In genomic region chr7:98176322-98177070, GRCm38 (mm10) we compare ENCODE assay signal across 8 mouse cellular contexts. TPM values are rescaled to one million over a fixed set of nuclear protein-coding genes. Genes with fewer than 3 reads are reported as not detected.
A peak's percentile ranks its signal among the peaks of the same experiment; 100 is the strongest.
DNase-seq lines count a peak whose midpoint lies in the region; ATAC-seq lines count a peak whose summit lies in the region.

No protein-coding gene starts in this region.

- DNase-seq in heart, adult 8-10 months (ENCODE audit: low spot score): no peak
- no peak for DNase-seq in yolk sac, embryonic 10.5 days (ENCODE audit: low spot score)
- no peak for DNase-seq in frontal cortex, adult 2 months (ENCODE audit: extremely low spot score in 1 of 2, low spot score in 1 of 2)

- no peaks in the 10 kb centered on the region for H3K27me3 ChIP-seq in heart, embryonic 15.5 days
- peaks cover 3% of the 10 kb centered on the region for H3K27me3 ChIP-seq in embryonic facial prominence, embryonic 13.5 days
- no peaks in the 10 kb centered on the region for H3K27me3 ChIP-seq in intestine, embryonic 15.5 days (replicated peaks)
- no peaks in the 10 kb centered on the region for H3K27me3 ChIP-seq in neural tube, embryonic 12.5 days (replicated peaks)

- H3K36me3 ChIP-seq in heart, embryonic 15.5 days: no peaks in the 10 kb centered on the region
- no peaks in the 10 kb centered on the region for H3K36me3 ChIP-seq in embryonic facial prominence, embryonic 13.5 days
- no peaks in the 10 kb centered on the region for H3K36me3 ChIP-seq in intestine, embryonic 15.5 days
- no peaks in the 10 kb centered on the region for H3K36me3 ChIP-seq in neural tube, embryonic 12.5 days

- peak overlapping the region; percentile 73; the same call in 1 of the 2 replicates for H3K4me2 ChIP-seq in heart, embryonic 15.5 days
- peak overlapping the region; percentile 82 for H3K4me2 ChIP-seq in embryonic facial prominence, embryonic 13.5 days
- peak overlapping the region; percentile 87 for H3K4me2 ChIP-seq in intestine, embryonic 15.5 days (replicated peaks)
- peak overlapping the region; percentile 76 for H3K4me2 ChIP-seq in neural tube, embryonic 12.5 days (replicated peaks)

- WGBS in heart, embryonic 15.5 days: 60% methylated on average over 8 of the region's 8 CpGs
- WGBS in embryonic facial prominence, embryonic 13.5 days: 71% methylated on average over 8 of the region's 8 CpGs
- 65% methylated on average over 8 of the region's 8 CpGs for WGBS in intestine, embryonic 15.5 days
- WGBS in neural tube, embryonic 12.5 days: 79% methylated on average over 8 of the region's 8 CpGs

- H3K9me3 ChIP-seq in heart, embryonic 15.5 days (replicated peaks): no peaks in the 10 kb centered on the region
- H3K9me3 ChIP-seq in embryonic facial prominence, embryonic 13.5 days: no peaks in the 10 kb centered on the region
- H3K9me3 ChIP-seq in intestine, embryonic 15.5 days: no peaks in the 10 kb centered on the region
- no peaks in the 10 kb centered on the region for H3K9me3 ChIP-seq in neural tube, embryonic 12.5 days

- ATAC-seq in heart, embryonic 15.5 days (replicated peaks; ENCODE audit: insufficient number of reproducible peaks, insufficient read depth, low FRiP score, low read depth): no peak
- no peak for ATAC-seq in embryonic facial prominence, embryonic 13.5 days (ENCODE audit: insufficient number of reproducible peaks, insufficient read depth, low FRiP score, low TSS enrichment, low read depth)
- no peak for ATAC-seq in intestine, embryonic 15.5 days
- no peak for ATAC-seq in neural tube, embryonic 12.5 days (ENCODE audit: low FRiP score, low read depth)
- no peak for ATAC-seq in CD4-positive, CD25-positive, alpha-beta regulatory T cell, adult 4 months

- H3K9ac ChIP-seq in heart, embryonic 15.5 days: no peak overlapping the region
- H3K9ac ChIP-seq in embryonic facial prominence, embryonic 13.5 days: no peak overlapping the region
- H3K9ac ChIP-seq in intestine, embryonic 15.5 days: no peak overlapping the region
- no peak overlapping the region for H3K9ac ChIP-seq in neural tube, embryonic 12.5 days

- H3K4me3 ChIP-seq in heart, embryonic 15.5 days: peak overlapping the region; percentile 67
- no peak overlapping the region for H3K4me3 ChIP-seq in embryonic facial prominence, embryonic 13.5 days
- peak overlapping the region; percentile 94; the same call in 1 of the 2 replicates for H3K4me3 ChIP-seq in intestine, embryonic 15.5 days (replicated peaks)
- no peak overlapping the region; the same call in 1 of the 2 replicates for H3K4me3 ChIP-seq in neural tube, embryonic 12.5 days

- no peak overlapping the region for H3K27ac ChIP-seq in heart, embryonic 15.5 days
- no peak overlapping the region for H3K27ac ChIP-seq in embryonic facial prominence, embryonic 13.5 days
- H3K27ac ChIP-seq in intestine, embryonic 15.5 days: no peak overlapping the region
- H3K27ac ChIP-seq in neural tube, embryonic 12.5 days: no peak overlapping the region

- peaks cover 15% of the 10 kb centered on the region for H3K4me1 ChIP-seq in heart, embryonic 15.5 days (replicated peaks)
- peaks cover 21% of the 10 kb centered on the region for H3K4me1 ChIP-seq in embryonic facial prominence, embryonic 13.5 days
- peaks cover 27% of the 10 kb centered on the region for H3K4me1 ChIP-seq in intestine, embryonic 15.5 days (replicated peaks)
- peaks cover 24% of the 10 kb centered on the region for H3K4me1 ChIP-seq in neural tube, embryonic 12.5 days

RNA-seq across cellular contexts. Expression of gene Capn5, which starts 1.6 kb away (rescaled TPM):
- 2.7 and 9.1 TPM in 2 replicates for polyA plus RNA-seq in heart, embryonic 15.5 days (2015; fragmentation: Nextera tagmentation; extraction: Ambion mirVana)
- 1 to 10 TPM; 1.2 to 2.9 (median 1.6) TPM for total RNA-seq in heart, adult 8-10 months (2022)
- 5.8 and 6.0 TPM in 2 replicates for polyA plus RNA-seq in embryonic facial prominence, embryonic 13.5 days (2015; fragmentation: Nextera tagmentation; extraction: Ambion mirVana)
- polyA plus RNA-seq in intestine, embryonic 15.5 days (2015; fragmentation: Nextera tagmentation; extraction: Ambion mirVana): 10.2 TPM in 2 replicates
- 13.9 and 16.0 TPM in 2 replicates for polyA plus RNA-seq in neural tube, embryonic 12.5 days (2016; fragmentation: Nextera tagmentation; extraction: Ambion mirVana)
- polyA plus RNA-seq in frontal cortex, adult 2 months (2012; rRNA removed): 28.7 and 29.4 TPM in 2 replicates
- 1 to 10 TPM in 1 of 2 experiments, under 1 TPM in 1; 0.90 to 1.5 TPM for polyA plus RNA-seq in CD4-positive, CD25-positive, alpha-beta regulatory T cell, adult 4 months (2017; shearing (Covaris generic))

RNA-seq across cellular contexts. Expression of gene B3gnt6, which starts 22.8 kb away (rescaled TPM):
- 0.19 TPM in 1 of 2 replicates, not detected in the other for polyA plus RNA-seq in heart, embryonic 15.5 days (2015; fragmentation: Nextera tagmentation; extraction: Ambion mirVana)
- not detected for total RNA-seq in heart, adult 8-10 months (2022)
- not detected in 2 replicates for polyA plus RNA-seq in embryonic facial prominence, embryonic 13.5 days (2015; fragmentation: Nextera tagmentation; extraction: Ambion mirVana)
- 0.05 and 0.06 TPM in 2 replicates for polyA plus RNA-seq in intestine, embryonic 15.5 days (2015; fragmentation: Nextera tagmentation; extraction: Ambion mirVana)
- polyA plus RNA-seq in neural tube, embryonic 12.5 days (2016; fragmentation: Nextera tagmentation; extraction: Ambion mirVana): 0.08 and 0.18 TPM in 2 replicates
- 0.44 and 0.59 TPM in 2 replicates for polyA plus RNA-seq in frontal cortex, adult 2 months (2012; rRNA removed)
- not detected for polyA plus RNA-seq in CD4-positive, CD25-positive, alpha-beta regulatory T cell, adult 4 months (2017; shearing (Covaris generic))

RNA-seq across cellular contexts. Expression of gene Omp, which starts 31.2 kb away (rescaled TPM):
- 0.08 and 0.27 TPM in 2 replicates for polyA plus RNA-seq in heart, embryonic 15.5 days (2015; fragmentation: Nextera tagmentation; extraction: Ambion mirVana)
- total RNA-seq in heart, adult 8-10 months (2022): under 1 TPM in 3 of 4 experiments, not detected in 1; 0.16 to 0.24 (median 0.20) TPM
- polyA plus RNA-seq in embryonic facial prominence, embryonic 13.5 days (2015; fragmentation: Nextera tagmentation; extraction: Ambion mirVana): 1.0 and 1.3 TPM in 2 replicates
- polyA plus RNA-seq in intestine, embryonic 15.5 days (2015; fragmentation: Nextera tagmentation; extraction: Ambion mirVana): 0.23 and 0.49 TPM in 2 replicates
- polyA plus RNA-seq in neural tube, embryonic 12.5 days (2016; fragmentation: Nextera tagmentation; extraction: Ambion mirVana): 0.45 and 0.68 TPM in 2 replicates
- polyA plus RNA-seq in frontal cortex, adult 2 months (2012; rRNA removed): 22.2 and 28.1 TPM in 2 replicates
- polyA plus RNA-seq in CD4-positive, CD25-positive, alpha-beta regulatory T cell, adult 4 months (2017; shearing (Covaris generic)): not detected

RNA-seq across cellular contexts. Expression of gene Myo7a, which starts 57.2 kb away (rescaled TPM):
- polyA plus RNA-seq in heart, embryonic 15.5 days (2015; fragmentation: Nextera tagmentation; extraction: Ambion mirVana): 5.1 and 7.5 TPM in 2 replicates
- total RNA-seq in heart, adult 8-10 months (2022): 1 to 10 TPM; 3.6 to 4.7 (median 4.3) TPM
- polyA plus RNA-seq in embryonic facial prominence, embryonic 13.5 days (2015; fragmentation: Nextera tagmentation; extraction: Ambion mirVana): 10.2 and 10.5 TPM in 2 replicates
- 21.5 and 25.7 TPM in 2 replicates for polyA plus RNA-seq in intestine, embryonic 15.5 days (2015; fragmentation: Nextera tagmentation; extraction: Ambion mirVana)
- polyA plus RNA-seq in neural tube, embryonic 12.5 days (2016; fragmentation: Nextera tagmentation; extraction: Ambion mirVana): 15.1 and 15.8 TPM in 2 replicates
- polyA plus RNA-seq in frontal cortex, adult 2 months (2012; rRNA removed): 20.3 and 21.0 TPM in 2 replicates
- 1 to 10 TPM; 1.0 to 3.1 TPM for polyA plus RNA-seq in CD4-positive, CD25-positive, alpha-beta regulatory T cell, adult 4 months (2017; shearing (Covaris generic))

Comparison
In these comparisons a context has a peak if more than half of its experiments do, and no peak if none do; other contexts are left out.
1. H3K4me3 ChIP-seq: peak in heart, embryonic 15.5 days (single experiment) and intestine, embryonic 15.5 days (single experiment); none in embryonic facial prominence, embryonic 13.5 days (single experiment) and neural tube, embryonic 12.5 days (single experiment).
2. Peak in every context shown above with its lines, with median percentiles within 50 percentile points of each other: H3K4me2 ChIP-seq.